Mouse (Mus musculus): ENCODE measurements at regions not wholly inside any gene's neighbourhood (a gene's known extent, or its start where the extent isn't known, plus 50 kb on each side); places are given as distances from the start of the nearest gene placed in this dataset.

GRCm38 (mm10) chr4:7751208-7751607 lies 487.6 kb downstream of the Car8 start:
- ATAC-seq (replicated peaks in 1 of 2; ENCODE audit: insufficient read depth in 1 of 2, low FRiP score in 2 of 2, low TSS enrichment in 1 of 2, low read depth in 1 of 2, poor library complexity in 2 of 2, severe bottlenecking in 2 of 2), result peak in 1 of 2 experiments; percentile 47; a peak in 1 of 4 replicates

DNA sequence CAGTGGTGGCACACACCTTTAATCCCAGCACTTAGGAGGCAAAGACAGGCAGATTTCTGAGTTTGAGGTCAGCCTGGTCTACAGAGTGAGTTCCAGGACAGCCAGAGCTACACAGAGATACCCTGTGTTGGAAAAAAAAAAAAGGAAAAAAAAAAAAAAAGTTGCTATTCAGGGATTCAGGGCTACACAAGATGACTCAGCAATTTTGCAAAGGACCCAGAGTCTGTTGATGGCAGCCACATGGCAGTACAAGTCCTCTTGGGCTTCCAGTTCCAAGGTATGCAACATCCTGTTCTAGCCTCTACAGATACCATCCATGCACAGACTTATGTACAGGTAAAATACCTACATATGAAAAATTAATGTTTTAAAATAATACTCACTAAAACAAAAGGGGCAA lies 515.9 kb downstream of the Car8 start:
- ATAC-seq (replicated peaks in 1 of 2; ENCODE audit: insufficient read depth in 1 of 2, low FRiP score in 2 of 2, low TSS enrichment in 1 of 2, low read depth in 1 of 2, poor library complexity in 2 of 2, severe bottlenecking in 2 of 2), result no peak

- ATAC-seq (replicated peaks in 1 of 2; ENCODE audit: insufficient read depth in 1 of 2, low FRiP score in 2 of 2, low TSS enrichment in 1 of 2, low read depth in 1 of 2, poor library complexity in 2 of 2, severe bottlenecking in 2 of 2), result no peak
Measured at GRCm38 (mm10) chr4:7688516-7688915, 550.3 kb downstream of the Car8 start.

GRCm38 (mm10) chr4:7687231-7687630 lies 551.6 kb downstream of the Car8 start:
- ATAC-seq (replicated peaks in 1 of 2; ENCODE audit: insufficient read depth in 1 of 2, low FRiP score in 2 of 2, low TSS enrichment in 1 of 2, low read depth in 1 of 2, poor library complexity in 2 of 2, severe bottlenecking in 2 of 2), result no peak

DNA sequence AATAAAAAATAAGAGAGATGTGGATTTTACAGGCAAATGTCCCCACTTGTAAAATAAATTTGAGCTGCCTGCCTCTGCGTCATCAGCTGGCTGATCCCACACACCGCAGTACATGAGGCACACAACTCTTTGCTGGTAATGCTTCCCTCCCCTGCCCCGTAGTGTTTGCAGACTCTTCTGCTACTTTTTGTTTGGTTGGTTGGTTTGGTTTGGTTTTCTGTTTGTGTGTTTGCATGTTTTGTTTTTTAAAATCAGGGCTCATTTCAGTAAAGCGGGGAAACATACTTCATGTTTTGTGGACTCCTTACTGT lies 568.1 kb downstream of the Car8 start:
- ATAC-seq (replicated peaks in 1 of 2; ENCODE audit: insufficient read depth in 1 of 2, low FRiP score in 2 of 2, low TSS enrichment in 1 of 2, low read depth in 1 of 2, poor library complexity in 2 of 2, severe bottlenecking in 2 of 2), result no peak

GRCm38 (mm10) chr4:7669992-7670794 lies 568.6 kb downstream of the Car8 start:
- ATAC-seq (replicated peaks in 1 of 2; ENCODE audit: insufficient read depth in 1 of 2, low FRiP score in 2 of 2, low TSS enrichment in 1 of 2, low read depth in 1 of 2, poor library complexity in 2 of 2, severe bottlenecking in 2 of 2), result no peak

DNA sequence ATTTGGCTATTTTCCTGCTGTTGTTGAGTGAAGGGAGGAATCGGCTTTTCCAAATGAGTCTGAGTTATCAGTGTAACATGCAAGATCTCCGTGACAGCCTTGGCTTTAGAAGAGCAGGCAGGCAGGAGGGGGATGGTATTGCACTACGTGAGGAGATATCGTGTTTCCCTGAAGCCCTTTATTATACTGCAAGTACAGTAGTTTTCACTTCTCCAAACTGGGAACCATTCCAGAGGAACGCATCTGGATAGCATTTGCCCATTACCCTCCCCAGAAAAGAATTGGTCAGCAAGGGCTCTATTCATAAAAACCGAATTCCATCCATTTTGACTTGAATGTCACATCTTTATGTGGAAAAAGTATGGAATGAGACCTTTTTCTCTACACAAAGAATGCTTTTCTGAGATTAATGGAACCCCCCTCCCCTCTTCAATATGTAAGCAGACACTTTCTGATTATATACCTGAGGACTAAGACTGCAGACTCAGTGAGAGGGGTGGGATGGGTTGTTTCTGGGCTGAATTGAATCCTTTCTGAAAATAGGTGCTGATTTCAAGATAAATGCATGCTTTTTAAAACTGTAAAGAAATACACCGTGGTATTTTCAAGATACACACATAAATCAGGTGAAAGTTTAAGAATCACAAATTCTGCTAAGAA lies 571.8 kb downstream of the Car8 start:
- ATAC-seq (replicated peaks in 1 of 2; ENCODE audit: insufficient read depth in 1 of 2, low FRiP score in 2 of 2, low TSS enrichment in 1 of 2, low read depth in 1 of 2, poor library complexity in 2 of 2, severe bottlenecking in 2 of 2), result no peak

- no peak for ATAC-seq (replicated peaks in 1 of 2; ENCODE audit: insufficient read depth in 1 of 2, low FRiP score in 2 of 2, low TSS enrichment in 1 of 2, low read depth in 1 of 2, poor library complexity in 2 of 2, severe bottlenecking in 2 of 2)
Measured at GRCm38 (mm10) chr4:7642878-7643590, 595.8 kb downstream of the Car8 start.

- ATAC-seq (replicated peaks in 1 of 2; ENCODE audit: insufficient read depth in 1 of 2, low FRiP score in 2 of 2, low TSS enrichment in 1 of 2, low read depth in 1 of 2, poor library complexity in 2 of 2, severe bottlenecking in 2 of 2), result no peak
Measured at GRCm38 (mm10) chr4:7597671-7598390, 641.0 kb downstream of the Car8 start.

DNA sequence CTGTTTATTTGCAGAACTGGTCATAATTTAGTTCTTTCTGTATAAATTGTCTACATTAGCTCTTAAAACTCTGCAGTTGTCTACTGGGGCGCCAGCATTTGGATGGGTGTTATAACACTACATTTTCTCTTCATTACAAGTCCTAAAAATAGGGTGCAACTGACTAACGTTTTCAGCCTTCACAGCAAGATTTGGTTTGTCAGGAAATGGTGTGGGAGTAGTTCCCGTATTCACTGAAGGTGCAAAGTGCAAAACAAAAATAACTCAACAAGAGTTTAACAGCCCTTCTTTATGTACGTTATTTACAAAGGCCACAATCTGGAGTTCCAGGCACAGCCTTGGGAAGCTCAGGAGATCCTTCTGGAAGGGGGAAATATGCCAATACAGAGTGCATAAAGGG lies 642.7 kb downstream of the Car8 start:
- ATAC-seq (replicated peaks in 1 of 2; ENCODE audit: insufficient read depth in 1 of 2, low FRiP score in 2 of 2, low TSS enrichment in 1 of 2, low read depth in 1 of 2, poor library complexity in 2 of 2, severe bottlenecking in 2 of 2), result no peak

GRCm38 (mm10) chr4:7583851-7584250 lies 655.0 kb downstream of the Car8 start:
- no peak for ATAC-seq (replicated peaks in 1 of 2; ENCODE audit: insufficient read depth in 1 of 2, low FRiP score in 2 of 2, low TSS enrichment in 1 of 2, low read depth in 1 of 2, poor library complexity in 2 of 2, severe bottlenecking in 2 of 2)

GRCm38 (mm10) chr4:7581931-7582330 lies 656.9 kb downstream of the Car8 start:
- ATAC-seq (replicated peaks in 1 of 2; ENCODE audit: insufficient read depth in 1 of 2, low FRiP score in 2 of 2, low TSS enrichment in 1 of 2, low read depth in 1 of 2, poor library complexity in 2 of 2, severe bottlenecking in 2 of 2), result no peak

DNA sequence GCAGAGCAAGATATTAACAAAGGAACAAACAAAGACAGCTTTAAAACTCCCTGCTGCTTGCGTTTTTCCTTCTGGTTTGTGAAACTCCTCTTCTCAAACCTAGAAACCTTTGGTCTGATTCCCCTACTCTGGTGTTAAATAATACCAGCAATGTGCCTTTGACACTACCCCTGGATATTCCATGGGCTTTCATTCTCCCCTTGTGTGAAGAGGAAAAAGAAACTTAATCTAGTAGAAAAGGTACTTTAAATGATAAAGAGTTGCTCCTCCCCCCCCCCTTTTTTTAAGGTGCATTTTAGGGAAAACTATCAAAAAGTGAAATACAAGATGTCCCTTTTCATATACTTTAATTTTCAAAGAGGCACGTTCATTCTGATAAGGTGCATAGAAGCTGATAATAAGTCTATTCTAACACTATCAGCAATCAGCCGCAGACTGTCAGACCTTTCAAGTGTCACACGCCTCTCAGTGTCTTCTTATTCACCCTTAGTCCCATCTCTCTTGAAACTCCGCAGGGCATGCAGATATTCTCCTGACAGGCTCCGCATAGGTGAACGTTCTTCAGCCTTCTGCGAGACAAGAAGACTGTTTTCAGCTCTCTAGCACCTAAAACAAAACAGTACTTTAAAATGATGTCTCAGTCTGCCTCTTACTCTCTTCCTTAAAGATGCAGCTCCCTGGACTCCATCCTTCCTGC lies 657.5 kb downstream of the Car8 start:
- no peak for ATAC-seq (replicated peaks in 1 of 2; ENCODE audit: insufficient read depth in 1 of 2, low FRiP score in 2 of 2, low TSS enrichment in 1 of 2, low read depth in 1 of 2, poor library complexity in 2 of 2, severe bottlenecking in 2 of 2)

- ATAC-seq (replicated peaks in 1 of 2; ENCODE audit: insufficient read depth in 1 of 2, low FRiP score in 2 of 2, low TSS enrichment in 1 of 2, low read depth in 1 of 2, poor library complexity in 2 of 2, severe bottlenecking in 2 of 2), result no peak
Measured at GRCm38 (mm10) chr4:7580554-7581219, 658.2 kb downstream of the Car8 start.

DNA sequence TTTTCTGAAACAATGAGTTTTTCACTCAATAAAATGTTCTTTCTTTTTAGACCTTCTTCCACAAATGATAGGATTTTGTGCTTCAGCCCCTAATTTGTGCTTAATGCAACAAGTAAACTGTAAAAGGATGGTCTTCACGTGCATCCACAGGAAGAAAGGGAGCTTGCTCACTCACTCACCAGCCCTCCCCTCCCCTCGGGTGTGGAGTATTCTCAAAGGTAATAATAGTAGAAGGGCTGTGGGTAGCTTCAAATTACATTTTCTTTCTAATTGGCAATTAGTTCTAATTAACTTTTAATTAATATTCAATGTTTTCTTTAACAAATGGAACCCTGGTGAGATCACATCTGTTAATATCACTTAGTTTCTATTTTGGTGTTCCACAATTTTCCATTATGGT lies 664.8 kb downstream of the Car8 start:
- ATAC-seq (replicated peaks in 1 of 2; ENCODE audit: insufficient read depth in 1 of 2, low FRiP score in 2 of 2, low TSS enrichment in 1 of 2, low read depth in 1 of 2, poor library complexity in 2 of 2, severe bottlenecking in 2 of 2), result no peak

- ATAC-seq (replicated peaks in 1 of 2; ENCODE audit: insufficient read depth in 1 of 2, low FRiP score in 2 of 2, low TSS enrichment in 1 of 2, low read depth in 1 of 2, poor library complexity in 2 of 2, severe bottlenecking in 2 of 2), result peak; percentile 73 to 82
Measured at GRCm38 (mm10) chr4:7567687-7568393, 671.0 kb downstream of the Car8 start.
